Mouse (Mus musculus): ENCODE measurements around the gene Hpgd. TPM values are rescaled to one million over a fixed set of nuclear protein-coding genes. Genes with fewer than 3 reads are reported as not detected.
"Not testable (repeated sequence)": the region's sequence is repeated elsewhere in the genome, so short reads cannot be mapped to it uniquely, and the experiment has no call there.

The Hpgd gene
- polyA plus RNA-seq, 1 experiment: 5.5 TPM

DNA sequence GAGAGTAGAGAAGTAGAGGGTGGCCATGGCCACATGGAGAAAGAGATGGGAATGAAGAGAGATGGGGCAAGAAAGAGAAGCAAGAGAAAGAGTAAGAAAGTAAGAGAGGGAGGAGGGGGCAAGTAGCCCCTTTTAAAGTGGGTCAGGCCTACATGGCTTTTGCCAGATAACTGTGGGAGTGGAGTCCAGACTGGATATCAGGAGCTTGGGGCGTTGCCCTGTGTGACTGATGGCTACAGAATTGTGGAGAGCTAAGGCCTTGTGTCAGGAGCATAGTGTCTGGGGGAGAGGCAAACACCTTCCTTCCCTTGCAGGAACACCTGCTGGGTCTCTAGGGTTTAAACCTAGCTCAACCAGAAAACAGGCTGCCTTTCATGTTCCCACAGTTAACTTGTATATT lies 10.4 kb upstream of the Hpgd start:
- H3K27ac ChIP-seq (ENCODE audit: insufficient read depth, low read length): no peak overlapping the region
- peaks cover 2% of the 10 kb centered on the region for H3K4me1 ChIP-seq (ENCODE audit: control insufficient read depth, insufficient read depth, low read length)
- no peak overlapping the region for H3K4me3 ChIP-seq (ENCODE audit: insufficient read depth, low read length)
- no peak for TF ChIP-seq POLR2A (IDR thresholded peaks at IDR 0.05; ENCODE audit: low read depth, low read length)
- no peak for TF ChIP-seq CTCF (IDR thresholded peaks at IDR 0.05; ENCODE audit: borderline replicate concordance, insufficient read depth, low read length)

- H3K4me1 ChIP-seq (ENCODE audit: control insufficient read depth, insufficient read depth, low read length): peaks cover 2% of the 10 kb centered on the region
- H3K4me3 ChIP-seq (ENCODE audit: insufficient read depth, low read length): no peak overlapping the region
- peak overlapping the region; percentile 62 for H3K27ac ChIP-seq (ENCODE audit: insufficient read depth, low read length)
- TF ChIP-seq CTCF (IDR thresholded peaks at IDR 0.05; ENCODE audit: borderline replicate concordance, insufficient read depth, low read length) (no peak), POLR2A (IDR thresholded peaks at IDR 0.05; ENCODE audit: low read depth, low read length) (no peak)
Observed at GRCm38 (mm10) chr8:56284957-56285356, 9.4 kb upstream of the Hpgd start.

- Histone ChIP-seq H3K4me3 (ENCODE audit: insufficient read depth, low read length) (no peak overlapping the region), H3K27ac (ENCODE audit: insufficient read depth, low read length) (no peak overlapping the region), H3K4me1 (ENCODE audit: control insufficient read depth, insufficient read depth, low read length) (peaks cover 2% of the 10 kb centered on the region)
- TF ChIP-seq CTCF (IDR thresholded peaks at IDR 0.05; ENCODE audit: borderline replicate concordance, insufficient read depth, low read length) (no peak), POLR2A (IDR thresholded peaks at IDR 0.05; ENCODE audit: low read depth, low read length) (no peak)
Observed at GRCm38 (mm10) chr8:56286717-56287116, 7.7 kb upstream of the Hpgd start.

GRCm38 (mm10) chr8:56287370-56288072 lies 6.9 kb upstream of the Hpgd start:
- Histone ChIP-seq H3K27ac (ENCODE audit: insufficient read depth, low read length) (no peak overlapping the region), H3K4me3 (ENCODE audit: insufficient read depth, low read length) (no peak overlapping the region), H3K4me1 (ENCODE audit: control insufficient read depth, insufficient read depth, low read length) (peaks cover 2% of the 10 kb centered on the region)
- TF ChIP-seq CTCF (IDR thresholded peaks at IDR 0.05; ENCODE audit: borderline replicate concordance, insufficient read depth, low read length) (no peak), POLR2A (IDR thresholded peaks at IDR 0.05; ENCODE audit: low read depth, low read length) (no peak)

- Histone ChIP-seq H3K4me1 (ENCODE audit: control insufficient read depth, insufficient read depth, low read length) (no peaks in the 10 kb centered on the region; the same call in 1 of the 2 replicates), H3K4me3 (ENCODE audit: insufficient read depth, low read length) (no peak overlapping the region), H3K27ac (ENCODE audit: insufficient read depth, low read length) (no peak overlapping the region)
- TF ChIP-seq CTCF (IDR thresholded peaks at IDR 0.05; ENCODE audit: borderline replicate concordance, insufficient read depth, low read length) (no peak), POLR2A (IDR thresholded peaks at IDR 0.05; ENCODE audit: low read depth, low read length) (no peak)
Observed at GRCm38 (mm10) chr8:56292318-56292717, 2.1 kb upstream of the Hpgd start.

- TF ChIP-seq POLR2A (IDR thresholded peaks at IDR 0.05; ENCODE audit: low read depth, low read length) (no peak), CTCF (IDR thresholded peaks at IDR 0.05; ENCODE audit: borderline replicate concordance, insufficient read depth, low read length) (no peak)
- no peaks in the 10 kb centered on the region; the same call in 1 of the 2 replicates for H3K4me1 ChIP-seq (ENCODE audit: control insufficient read depth, insufficient read depth, low read length)
- H3K4me3 ChIP-seq (ENCODE audit: insufficient read depth, low read length): no peak overlapping the region
- H3K27ac ChIP-seq (ENCODE audit: insufficient read depth, low read length): no peak overlapping the region
Observed at GRCm38 (mm10) chr8:56293480-56293879, 905 bp upstream of the Hpgd start.

DNA sequence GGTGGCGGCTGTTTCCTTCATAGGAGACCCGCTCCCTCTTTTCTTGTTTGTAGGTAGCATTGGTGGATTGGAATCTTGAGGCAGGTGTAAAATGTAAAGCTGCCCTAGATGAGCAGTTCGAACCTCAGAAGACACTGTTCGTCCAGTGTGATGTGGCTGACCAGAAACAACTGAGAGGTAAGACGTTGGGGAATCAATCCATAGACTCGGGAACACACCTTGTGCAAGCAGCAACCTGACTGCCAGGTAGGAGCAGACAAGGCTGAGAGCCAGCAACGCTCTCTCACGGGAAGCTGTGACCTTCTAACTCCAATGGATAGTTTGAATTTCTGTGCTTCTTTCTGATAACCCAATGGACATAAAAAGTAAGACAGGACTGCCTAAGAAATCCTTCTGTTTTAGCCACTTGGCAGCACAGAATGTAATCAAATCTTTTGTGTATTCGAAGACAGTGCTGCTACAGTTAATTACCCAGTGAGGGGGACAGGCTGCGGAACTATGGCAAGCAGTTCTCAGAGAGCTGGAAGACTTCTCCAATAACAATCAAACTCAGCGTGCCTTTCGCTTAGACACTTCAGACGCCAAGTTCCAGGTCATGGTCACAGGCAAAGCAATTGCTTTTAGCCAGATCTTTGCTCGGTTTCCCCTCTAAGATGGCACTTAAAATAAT lies 636 bp downstream of the Hpgd start:
- H3K4me1 ChIP-seq (ENCODE audit: control insufficient read depth, insufficient read depth, low read length): no peaks in the 10 kb centered on the region; the same call in 1 of the 2 replicates
- H3K4me3 ChIP-seq (ENCODE audit: insufficient read depth, low read length): no peak overlapping the region; the same call in 1 of the 2 replicates
- H3K27ac ChIP-seq (ENCODE audit: insufficient read depth, low read length): no peak overlapping the region
- TF ChIP-seq CTCF (IDR thresholded peaks at IDR 0.05; ENCODE audit: borderline replicate concordance, insufficient read depth, low read length) (no peak), POLR2A (IDR thresholded peaks at IDR 0.05; ENCODE audit: low read depth, low read length) (no peak)

DNA sequence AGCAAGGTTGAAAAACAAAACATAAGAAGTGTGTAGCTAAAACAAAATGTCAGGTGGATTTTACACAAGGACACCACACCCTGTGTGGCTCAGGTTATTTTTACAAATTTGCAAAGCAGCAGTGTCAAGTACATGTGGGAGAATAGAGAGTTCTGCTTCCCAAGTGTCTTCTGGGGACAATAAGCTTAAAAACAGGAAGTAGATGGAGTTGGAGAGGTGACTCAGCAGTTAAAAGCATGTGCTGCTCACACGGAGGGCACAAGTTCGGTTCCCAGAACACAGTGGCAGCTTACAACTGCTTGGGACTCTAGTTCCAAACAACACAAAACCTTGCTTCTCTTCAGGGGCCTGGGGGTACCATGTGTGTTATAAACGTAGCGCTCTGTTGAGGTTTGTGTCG lies 5.0 kb downstream of the Hpgd start:
- TF ChIP-seq POLR2A (IDR thresholded peaks at IDR 0.05; ENCODE audit: low read depth, low read length): no peak
- no peak overlapping the region for H3K27ac ChIP-seq (ENCODE audit: insufficient read depth, low read length)
- no peaks in the 10 kb centered on the region for H3K4me1 ChIP-seq (ENCODE audit: control insufficient read depth, insufficient read depth, low read length)
- no peak overlapping the region for H3K4me3 ChIP-seq (ENCODE audit: insufficient read depth, low read length)

GRCm38 (mm10) chr8:56301303-56301702 lies 6.9 kb downstream of the Hpgd start:
- H3K4me1 ChIP-seq (ENCODE audit: control insufficient read depth, insufficient read depth, low read length); H3K4me3 ChIP-seq (ENCODE audit: insufficient read depth, low read length); H3K27ac ChIP-seq (ENCODE audit: insufficient read depth, low read length): not testable (repeated sequence)

DNA sequence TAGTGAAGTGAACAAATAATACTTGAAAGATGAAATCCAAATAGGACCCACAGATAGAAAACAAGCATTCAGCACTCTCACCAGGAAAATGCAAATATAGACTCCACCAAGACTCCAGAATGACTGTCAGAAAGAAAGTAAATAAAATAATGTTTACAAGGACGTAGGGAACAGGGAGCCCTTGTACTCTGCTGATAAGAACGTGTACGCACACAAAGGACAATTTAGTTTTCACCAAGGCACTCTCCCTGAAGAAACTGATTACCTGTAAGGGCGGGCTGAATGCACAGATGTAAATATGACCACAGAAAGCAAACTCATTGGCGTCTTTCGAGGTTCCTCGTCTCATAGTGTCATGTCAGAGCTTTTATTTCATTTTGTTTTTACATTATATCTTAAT lies 10.2 kb downstream of the Hpgd start:
- Histone ChIP-seq H3K4me1 (ENCODE audit: control insufficient read depth, insufficient read depth, low read length) (no peaks in the 10 kb centered on the region), H3K4me3 (ENCODE audit: insufficient read depth, low read length) (no peak overlapping the region), H3K27ac (ENCODE audit: insufficient read depth, low read length) (no peak overlapping the region)
- TF ChIP-seq POLR2A (IDR thresholded peaks at IDR 0.05; ENCODE audit: low read depth, low read length) (no peak), CTCF (IDR thresholded peaks at IDR 0.05; ENCODE audit: borderline replicate concordance, insufficient read depth, low read length) (no peak)

Data from embryonic fibroblast, embryonic 13.5 days (primary cell).